Mouse (Mus musculus): ENCODE data around the gene Sun2. TPM values are rescaled to one million over a fixed set of nuclear protein-coding genes. Genes with fewer than 3 reads are reported as not detected.

Sun2 gene
- 10 to 100 TPM; 23.5 to 23.7 TPM for total RNA-seq (2021)

DNA sequence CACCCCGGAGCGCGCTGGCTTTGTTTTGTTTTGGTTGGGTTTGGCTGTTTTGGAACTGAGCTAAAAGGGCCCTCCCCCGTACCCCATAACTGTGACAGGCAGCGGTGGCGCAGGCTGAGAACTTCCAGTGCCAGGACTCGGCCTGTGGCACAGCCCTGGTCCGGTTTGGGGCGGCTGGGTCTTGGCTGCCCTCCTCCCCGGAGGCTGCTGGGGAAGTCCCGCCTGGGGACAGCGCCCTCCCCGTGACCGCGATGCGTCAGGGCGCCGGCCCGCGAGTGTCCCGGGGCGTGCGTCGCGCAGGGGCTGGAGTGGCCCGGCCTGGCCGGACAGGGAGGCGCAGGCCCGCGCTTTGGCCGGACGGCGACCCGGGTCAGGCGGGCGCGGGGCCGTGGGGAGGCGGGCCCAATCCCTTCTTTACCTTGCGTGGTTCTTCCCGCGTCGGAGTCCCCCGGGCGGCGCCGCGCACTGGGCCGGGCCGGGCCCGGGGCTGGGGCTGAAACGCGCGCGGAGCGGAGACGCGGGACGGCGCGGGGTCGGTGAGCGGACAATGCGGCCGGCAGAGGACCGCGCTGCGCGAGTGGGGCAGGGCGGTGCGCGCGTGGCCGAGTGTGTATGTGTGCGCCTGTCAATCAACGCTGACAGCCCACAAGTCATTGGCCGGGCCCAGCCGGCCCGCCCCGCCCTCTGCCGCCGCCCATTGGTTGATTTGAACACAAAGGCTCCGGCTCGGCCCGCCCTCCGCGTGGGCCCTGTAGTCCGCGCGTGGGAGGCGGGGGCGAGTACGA, at the start of gene Sun2:
TSS of gene Sun2 (minus strand) at position 616 of the 785 bp plus-strand sequence.
- peak; percentile 81 to 85 for DNase-seq (ENCODE audit: extremely low spot score in 1 of 2, low spot score in 1 of 2)

GRCm38 (mm10) chr15:79791502-79791901, 49.2 kb upstream of the Sun2 start:
- no peak for DNase-seq (ENCODE audit: extremely low spot score in 1 of 2, low spot score in 1 of 2)

DNA sequence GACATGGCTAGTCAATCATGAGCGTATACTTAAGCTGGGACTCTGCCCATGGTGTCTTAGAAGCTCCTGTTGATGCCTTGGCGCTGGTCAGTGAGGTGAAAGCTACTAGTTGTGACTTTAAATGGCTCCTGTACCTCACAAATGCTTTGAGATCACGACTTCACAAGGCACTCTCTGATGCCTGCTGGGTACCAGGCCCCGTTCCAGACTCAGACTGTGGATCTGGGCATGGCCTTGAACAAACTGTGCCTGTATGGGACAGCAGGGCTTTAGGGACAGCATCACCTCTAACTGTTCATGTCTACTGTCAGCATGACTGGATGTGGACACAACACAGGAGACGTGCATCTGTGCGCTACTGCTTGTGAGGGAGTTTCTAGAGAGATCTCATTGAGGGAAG, 48.6 kb upstream of the Sun2 start:
- no peak for DNase-seq (ENCODE audit: extremely low spot score in 1 of 2, low spot score in 1 of 2)

GRCm38 (mm10) chr15:79790111-79790510, 47.8 kb upstream of the Sun2 start:
- no peak for DNase-seq (ENCODE audit: extremely low spot score in 1 of 2, low spot score in 1 of 2)

GRCm38 (mm10) chr15:79787815-79788214, 45.5 kb upstream of the Sun2 start:
- DNase-seq (ENCODE audit: extremely low spot score in 1 of 2, low spot score in 1 of 2), result no peak

DNA sequence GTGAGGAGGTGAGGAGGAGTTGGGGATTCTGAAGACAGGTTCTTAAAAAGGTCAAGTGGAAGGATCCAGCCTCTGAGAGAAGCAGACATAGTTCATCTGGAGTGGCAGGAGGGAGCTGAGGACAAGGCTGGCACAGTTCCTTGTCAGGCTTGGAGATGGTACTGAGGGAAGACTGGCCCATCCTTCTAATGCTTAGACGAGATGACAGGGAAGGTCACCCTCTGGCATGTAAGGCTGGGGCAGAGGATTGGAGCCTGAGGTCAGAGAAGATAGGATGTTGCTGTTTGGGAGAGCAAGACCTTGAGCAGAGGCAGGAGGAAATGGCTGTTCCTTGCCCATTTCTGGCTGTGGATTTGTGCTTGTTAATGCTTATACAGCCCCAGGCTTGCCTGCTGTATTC, 42.7 kb upstream of the Sun2 start:
- DNase-seq (ENCODE audit: extremely low spot score in 1 of 2, low spot score in 1 of 2), result no peak

DNA sequence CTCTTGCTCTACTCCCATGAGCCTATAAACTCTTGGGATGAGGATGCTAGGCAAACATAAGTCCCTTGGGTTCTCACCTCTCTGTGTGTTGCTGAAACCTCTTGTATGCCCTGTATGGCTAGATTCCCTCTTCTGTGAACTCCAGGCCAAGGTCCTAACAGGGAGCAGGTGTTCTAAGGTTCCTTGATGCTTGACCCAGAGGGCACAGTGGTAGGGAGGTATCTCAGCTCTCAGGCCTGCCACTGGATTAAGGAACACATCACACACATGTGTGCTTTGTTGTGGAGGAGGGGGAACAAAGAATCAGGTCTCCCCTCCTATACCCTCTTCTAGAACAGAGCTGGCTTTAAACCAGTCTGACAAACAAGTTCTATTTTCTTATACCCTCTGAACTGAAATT, 35.4 kb upstream of the Sun2 start, which contains the start of gene Dnal4:
TSS of gene Dnal4 (minus strand) at position 101 of the 400 bp plus-strand sequence.
- DNase-seq (ENCODE audit: extremely low spot score in 1 of 2, low spot score in 1 of 2), result no peak

- DNase-seq (ENCODE audit: extremely low spot score in 1 of 2, low spot score in 1 of 2), result no peak
Observed at GRCm38 (mm10) chr15:79775662-79776061, 33.3 kb upstream of the Sun2 start.

- DNase-seq (ENCODE audit: extremely low spot score in 1 of 2, low spot score in 1 of 2), result peak; percentile 82
Observed at GRCm38 (mm10) chr15:79774117-79775027, 32.0 kb upstream of the Sun2 start.

GRCm38 (mm10) chr15:79770629-79771240, 28.4 kb upstream of the Sun2 start:
- no peak for DNase-seq (ENCODE audit: extremely low spot score in 1 of 2, low spot score in 1 of 2)

DNA sequence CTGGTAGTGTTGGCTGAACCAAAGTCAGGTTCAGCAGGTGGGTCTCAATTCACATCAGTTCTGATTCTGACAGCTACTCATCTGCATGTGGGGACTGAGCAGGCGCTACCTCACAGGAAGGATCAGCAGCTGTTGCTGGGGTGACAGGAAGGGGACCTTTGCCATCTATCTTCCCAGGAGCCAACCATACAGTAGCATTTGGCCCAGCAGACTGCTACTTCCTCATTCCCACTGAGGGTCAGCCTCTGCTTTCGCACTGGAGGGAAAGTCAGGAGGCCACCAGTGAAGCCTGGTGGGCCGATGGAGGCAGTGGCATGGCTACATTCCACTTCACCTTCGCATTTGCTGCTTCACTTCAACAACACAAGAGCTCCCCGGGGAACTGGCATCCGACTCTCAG, 26.0 kb upstream of the Sun2 start:
- DNase-seq (ENCODE audit: extremely low spot score in 1 of 2, low spot score in 1 of 2), result no peak

- no peak for DNase-seq (ENCODE audit: extremely low spot score in 1 of 2, low spot score in 1 of 2)
Observed at GRCm38 (mm10) chr15:79767327-79767961, 25.1 kb upstream of the Sun2 start.

GRCm38 (mm10) chr15:79766586-79767071, 24.3 kb upstream of the Sun2 start:
- no peak for DNase-seq (ENCODE audit: extremely low spot score in 1 of 2, low spot score in 1 of 2)

DNA sequence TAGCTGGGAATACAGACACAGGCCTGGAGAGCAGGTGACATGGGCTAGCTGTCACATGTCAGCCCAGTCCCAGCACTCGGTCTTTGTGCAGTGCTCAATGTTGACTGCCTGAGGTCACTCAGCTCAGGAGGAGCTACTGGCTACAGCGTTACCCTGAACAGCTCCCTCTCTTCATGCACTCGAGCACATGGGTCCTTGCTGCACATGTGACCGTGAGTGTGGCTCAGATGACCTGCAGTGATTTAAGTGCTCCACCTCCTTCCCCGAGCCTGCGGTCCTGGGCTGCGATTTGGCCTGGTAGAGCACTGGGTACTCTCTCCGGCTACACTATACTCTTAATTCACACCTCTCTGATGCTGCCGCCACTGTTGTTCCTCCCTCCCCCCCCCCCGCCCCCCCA, 23.8 kb upstream of the Sun2 start:
- DNase-seq (ENCODE audit: extremely low spot score in 1 of 2, low spot score in 1 of 2), result no peak

- DNase-seq (ENCODE audit: extremely low spot score in 1 of 2, low spot score in 1 of 2), result no peak
Observed at GRCm38 (mm10) chr15:79765361-79765760, 23.0 kb upstream of the Sun2 start.

DNA sequence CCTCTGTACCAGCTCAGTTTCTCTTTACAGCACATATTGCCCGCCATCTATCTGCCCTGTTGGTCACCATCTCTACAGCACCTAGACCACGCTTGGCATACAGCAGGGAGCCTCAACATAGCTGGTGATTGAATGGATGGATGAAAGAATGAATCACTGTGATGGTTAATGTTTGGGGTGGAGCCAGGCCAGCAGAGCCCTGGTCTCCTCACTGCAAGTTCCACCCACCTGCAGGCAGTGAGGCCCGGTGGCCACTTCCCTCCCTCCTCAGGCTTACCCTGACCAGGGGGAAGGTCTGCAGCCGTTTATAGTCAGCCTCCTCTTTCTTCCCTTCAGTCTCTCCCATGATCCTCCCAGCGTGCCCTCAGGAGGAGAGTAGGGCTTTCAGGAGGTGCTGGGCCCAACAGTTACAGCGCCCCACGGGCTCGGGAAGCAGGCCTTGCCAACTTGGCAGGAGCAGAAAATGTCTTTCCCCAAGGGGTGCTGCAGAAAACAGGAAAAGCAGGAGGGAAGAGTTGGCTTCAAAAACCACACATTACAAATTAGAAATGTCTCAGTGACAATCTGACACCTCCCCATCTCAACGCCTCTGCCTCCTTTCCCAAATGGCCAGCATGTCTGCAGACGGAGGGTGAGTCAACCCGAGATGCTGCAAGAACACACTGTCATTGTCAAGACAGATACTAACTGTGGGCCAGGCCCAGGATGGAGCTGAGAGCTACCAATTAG, 22.4 kb upstream of the Sun2 start:
- peak in 1 of 2 experiments; percentile 50 for DNase-seq (ENCODE audit: extremely low spot score in 1 of 2, low spot score in 1 of 2)

DNA sequence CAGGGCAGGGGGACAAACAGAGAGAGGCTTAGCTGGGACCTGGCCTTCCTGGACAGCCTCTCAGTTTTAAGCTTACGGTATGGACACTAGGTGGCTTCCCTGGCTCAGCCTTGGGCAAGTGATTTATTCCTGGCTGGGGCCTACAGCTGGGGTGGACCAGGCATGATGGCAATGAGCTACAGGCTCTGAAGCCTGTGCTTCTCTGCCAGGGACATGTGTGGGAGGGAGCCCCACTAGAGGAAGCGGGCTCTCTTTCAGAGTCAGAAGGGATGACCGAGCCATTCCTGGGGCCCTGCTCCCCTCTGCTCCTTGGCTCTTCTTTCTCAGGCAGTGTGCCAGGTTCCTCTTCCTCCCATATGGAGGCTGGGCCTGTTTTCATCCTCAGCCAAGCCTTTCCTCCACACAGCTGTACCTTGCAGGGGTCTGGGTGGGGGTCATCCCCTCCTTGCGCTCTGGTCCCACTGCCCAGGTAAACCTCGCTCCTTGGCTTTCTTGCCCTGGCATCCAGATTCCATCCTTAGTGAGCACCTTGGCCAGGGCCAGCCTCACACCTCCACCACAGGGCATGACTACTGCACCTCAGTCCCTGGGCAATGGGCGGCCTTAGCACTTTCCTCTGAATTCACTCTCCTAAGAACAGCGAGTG, 21.4 kb upstream of the Sun2 start:
- DNase-seq (ENCODE audit: extremely low spot score in 1 of 2, low spot score in 1 of 2), result no peak

DNA sequence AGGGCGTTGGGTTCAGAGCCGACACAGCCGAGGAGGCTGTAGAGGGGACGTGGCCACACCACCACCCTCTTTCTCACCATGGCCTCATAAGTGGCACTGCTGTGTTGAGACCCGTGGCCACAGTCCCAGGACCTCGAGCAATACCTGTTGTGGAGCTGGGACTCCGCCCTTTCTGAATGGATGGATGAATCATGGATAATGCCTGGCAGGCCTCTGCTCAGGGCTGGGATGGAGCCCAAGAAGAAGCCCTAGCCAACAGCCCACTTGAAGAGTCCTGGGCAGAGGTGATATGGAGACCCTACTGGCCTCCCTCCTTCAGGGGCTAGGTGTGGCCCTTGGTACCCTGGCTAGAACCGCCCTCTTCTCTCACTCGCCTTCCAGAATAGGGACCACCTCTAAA, 20.7 kb upstream of the Sun2 start:
- DNase-seq (ENCODE audit: extremely low spot score in 1 of 2, low spot score in 1 of 2), result no peak

GRCm38 (mm10) chr15:79760956-79761355, 18.6 kb upstream of the Sun2 start:
- DNase-seq (ENCODE audit: extremely low spot score in 1 of 2, low spot score in 1 of 2), result no peak

Data from layer of hippocampus, postnatal 25 days (tissue).